Mouse (Mus musculus): ENCODE measurements around the gene Ppp1r18.
A peak's percentile ranks its signal among the peaks of the same experiment; 100 is the strongest.

Gene Ppp1r18

GRCm38 (mm10) chr17:35915538-35916296 is 50.3 kb downstream of the Ppp1r18 start:
- peak in 1 of 2 experiments; percentile 76 for DNase-seq

DNA sequence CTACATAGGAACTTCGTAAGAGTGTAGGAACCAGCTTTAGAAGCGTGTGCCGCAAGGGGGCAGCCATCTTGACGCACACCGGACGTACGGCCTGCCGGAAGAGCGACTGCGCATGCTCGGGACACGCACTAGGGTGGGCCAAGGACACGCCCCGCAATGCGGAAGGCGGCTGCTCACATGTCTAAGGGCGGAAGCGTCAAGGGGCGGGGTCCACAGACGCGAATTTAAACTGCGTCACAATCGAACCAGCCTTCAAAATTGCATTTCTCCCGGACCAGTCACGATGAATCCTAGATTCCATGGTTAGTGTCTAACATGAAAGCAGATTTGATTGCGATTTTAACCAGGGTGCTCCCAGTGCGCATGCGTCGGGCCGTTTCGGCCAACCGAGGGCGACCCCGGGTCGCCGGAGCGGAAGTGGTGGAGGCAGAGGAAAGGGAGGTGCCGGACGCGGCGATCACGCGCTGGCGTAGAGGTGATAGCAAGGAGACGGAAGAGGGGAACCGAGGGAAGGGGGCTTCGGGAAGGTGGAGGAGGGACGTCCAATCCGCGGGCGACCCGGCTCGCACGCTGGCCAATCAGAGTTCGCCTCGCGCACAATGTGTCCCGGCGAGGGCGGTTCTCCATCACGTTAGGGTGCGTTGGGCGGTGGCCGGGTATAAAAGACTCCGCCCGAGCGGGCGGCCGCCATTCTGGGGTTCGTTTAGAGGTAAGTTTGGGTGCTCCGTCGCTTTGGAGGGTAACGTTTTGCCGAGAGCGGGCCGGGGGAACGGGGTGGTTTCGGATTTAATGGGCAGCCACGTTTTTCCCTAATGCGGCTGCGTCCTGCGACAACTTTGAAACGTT is 51.1 kb downstream of the Ppp1r18 start, which contains the start of the genes Mrps18b and Ppp1r10:
TSS of gene Mrps18b (minus strand) at position 93 of the 846 bp plus-strand sequence.
TSS of gene Ppp1r10 (plus strand) at position 138 of the 846 bp plus-strand sequence.
- peak; percentile 98 to 100 for DNase-seq

- peak; percentile 31 to 64 for DNase-seq
These were observed 51.7 kb downstream of the Ppp1r18 start for GRCm38 (mm10) chr17:35917143-35917462.

DNA sequence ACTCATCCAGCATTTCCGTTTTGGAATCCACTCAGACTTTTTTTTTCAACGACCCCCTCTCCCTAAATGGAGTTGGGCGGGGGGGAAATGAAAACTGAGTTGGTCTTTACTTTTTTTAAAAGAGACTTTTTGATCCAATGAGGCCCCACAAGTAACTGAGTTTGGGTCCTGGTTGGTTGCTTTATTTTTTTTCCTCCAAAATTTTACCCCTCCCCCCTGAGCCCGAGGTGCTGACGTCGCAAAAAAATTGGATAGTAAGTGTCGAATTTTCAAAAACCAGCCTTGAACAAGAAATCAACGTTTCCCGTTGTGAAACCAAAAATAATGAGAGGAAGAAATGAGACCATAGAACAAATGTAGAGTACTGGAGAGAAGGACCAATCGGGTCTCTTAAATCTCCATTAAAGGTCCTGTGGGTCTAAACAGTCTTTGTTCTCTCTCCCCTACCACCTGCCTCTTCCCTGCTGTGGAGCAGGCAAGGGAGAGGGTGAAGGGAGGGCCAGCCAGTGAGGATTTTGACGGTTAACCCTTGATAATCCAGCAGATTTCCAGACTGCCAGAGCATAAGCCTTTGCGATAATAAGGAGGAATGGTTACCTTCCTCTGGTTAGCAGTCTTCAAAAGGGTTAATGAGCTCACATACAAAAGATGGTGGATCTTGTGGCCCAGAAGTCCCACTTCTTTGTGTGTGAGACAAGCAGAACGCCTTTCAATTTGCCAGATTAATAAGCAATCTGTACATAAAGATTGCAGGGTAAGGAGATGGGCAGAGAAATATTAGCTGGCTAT is 52.3 kb downstream of the Ppp1r18 start:
- peak in 1 of 2 experiments; percentile 42 for DNase-seq

DNA sequence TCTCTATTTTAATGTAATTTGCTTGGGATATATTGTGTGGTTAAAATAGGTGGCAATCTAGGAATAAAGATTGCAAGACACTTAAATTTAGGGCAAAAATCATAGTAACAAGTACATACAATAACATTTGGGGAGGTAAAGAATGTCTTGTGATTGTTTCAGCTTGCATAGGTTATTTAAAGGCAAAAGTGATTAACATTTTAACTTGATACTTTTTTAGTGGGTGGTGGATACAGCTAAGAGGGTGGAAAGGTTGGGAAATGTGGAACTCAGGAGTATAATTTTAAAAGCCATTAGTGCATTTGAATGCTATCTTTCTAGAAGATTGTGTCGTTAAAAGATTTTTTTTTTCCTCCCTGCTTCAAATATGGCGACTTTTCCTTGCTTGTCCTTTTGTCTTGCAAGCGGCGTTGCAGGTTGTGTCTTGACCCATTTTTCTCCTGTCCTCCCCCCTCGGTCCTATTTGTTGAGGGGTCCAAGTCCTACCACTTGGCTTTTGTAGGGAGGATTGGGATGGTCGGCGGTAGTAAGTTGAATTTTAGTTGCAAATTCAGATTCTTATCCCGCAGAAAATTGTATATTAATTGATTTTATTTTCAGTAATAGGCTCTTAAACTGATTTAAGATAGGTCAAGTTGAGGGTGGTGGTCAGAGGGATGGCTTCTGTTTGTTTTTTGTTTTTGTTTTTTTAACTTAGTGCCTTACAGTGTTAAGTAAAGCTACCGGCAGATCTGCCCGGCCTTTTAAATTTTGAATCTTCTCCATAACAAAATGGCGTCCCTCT is 53.1 kb downstream of the Ppp1r18 start:
- peak; percentile 49 to 67 for DNase-seq

DNA sequence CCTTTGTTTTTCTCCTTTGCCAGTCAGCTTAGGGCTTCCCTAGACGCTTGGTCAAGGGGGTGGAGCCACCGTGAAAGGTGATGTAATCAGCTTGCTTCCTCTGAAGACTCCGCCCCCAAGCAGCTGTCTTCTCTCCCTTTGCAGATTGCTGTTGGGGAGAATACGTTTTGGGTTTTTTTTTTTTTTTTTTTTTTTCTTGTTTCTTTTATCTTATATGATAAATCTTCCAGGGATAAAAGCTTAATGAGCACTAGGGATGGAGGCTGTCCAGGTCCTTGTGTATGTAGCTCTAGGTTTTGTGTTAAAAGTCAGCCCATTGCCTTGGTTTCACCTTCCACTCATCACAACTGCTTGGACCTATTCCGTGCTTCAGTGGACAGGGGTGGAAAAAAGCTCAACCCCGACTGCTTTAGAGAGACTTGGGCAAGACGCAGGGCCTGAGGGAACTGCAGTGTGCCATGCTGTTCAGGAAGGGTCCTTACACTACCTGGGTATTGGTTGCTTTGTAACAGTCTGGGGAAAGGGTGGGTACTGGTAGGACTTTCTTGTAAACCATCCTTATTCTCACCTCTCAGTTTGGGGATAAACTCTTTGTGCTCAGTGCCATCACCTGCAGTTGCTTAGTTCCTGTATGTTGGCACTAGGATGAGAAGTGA is 53.8 kb downstream of the Ppp1r18 start:
- peak; percentile 98 to 99 for DNase-seq

DNA sequence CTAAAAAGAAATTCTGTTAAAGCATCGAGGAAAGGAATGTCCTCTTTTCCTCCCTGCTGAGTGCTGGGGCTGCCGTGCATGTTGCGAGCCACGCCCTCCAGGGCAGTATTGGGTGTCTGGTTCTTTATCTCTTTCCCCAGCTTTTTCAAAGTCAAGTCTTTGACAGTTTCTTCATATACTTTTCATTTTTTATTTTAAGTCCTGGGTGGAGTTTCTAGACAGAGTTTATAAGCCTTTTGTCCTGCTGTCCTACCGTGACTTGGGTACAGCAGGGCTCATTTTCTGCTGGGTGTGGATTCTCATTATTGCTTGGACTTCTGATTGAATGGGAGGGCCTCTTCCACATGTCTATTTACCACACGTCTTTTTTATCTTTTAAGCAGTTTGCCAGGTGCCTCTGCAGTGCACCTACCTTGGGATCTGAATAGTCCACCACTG is 54.5 kb downstream of the Ppp1r18 start:
- DNase-seq, result peak in 1 of 2 experiments; percentile 39

GRCm38 (mm10) chr17:35920384-35920783 is 55.0 kb downstream of the Ppp1r18 start:
- DNase-seq, result peak in 1 of 2 experiments; percentile 37

- peak; percentile 50 for DNase-seq
These were observed 55.6 kb downstream of the Ppp1r18 start for GRCm38 (mm10) chr17:35920862-35921562.

- no peak for DNase-seq
These were observed 56.3 kb downstream of the Ppp1r18 start for GRCm38 (mm10) chr17:35921710-35922109.

GRCm38 (mm10) chr17:35922566-35922965 is 57.2 kb downstream of the Ppp1r18 start:
- peak in 1 of 2 experiments; percentile 34 for DNase-seq

DNA sequence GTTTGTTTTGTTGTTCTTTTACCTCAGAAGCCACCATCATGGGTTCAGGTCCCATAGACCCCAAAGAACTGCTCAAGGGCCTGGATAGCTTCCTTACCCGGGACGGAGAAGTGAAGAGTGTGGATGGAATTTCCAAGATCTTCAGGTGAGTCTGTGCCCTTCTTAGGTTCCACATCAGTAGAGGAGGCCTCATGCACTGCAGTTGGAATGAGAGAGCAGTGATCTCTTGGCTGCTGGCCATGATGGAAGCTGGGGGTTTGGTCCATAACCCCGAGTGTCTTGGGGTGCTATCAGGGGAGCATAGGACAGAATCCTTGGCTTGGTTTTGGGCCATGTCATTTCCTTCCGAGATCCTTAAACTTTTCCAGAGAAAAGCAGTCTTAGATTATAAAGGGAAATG is 57.9 kb downstream of the Ppp1r18 start:
- peak; percentile 32 to 41 for DNase-seq

Data from kidney, postnatal 25 days (tissue).